Mouse (Mus musculus): ENCODE measurements around the gene Krt13. TPM values are rescaled to one million over a fixed set of nuclear protein-coding genes. Genes with fewer than 3 reads are reported as not detected.

Gene Krt13
- total RNA-seq, 2 experiments from 2014 or later, result not detected

DNA sequence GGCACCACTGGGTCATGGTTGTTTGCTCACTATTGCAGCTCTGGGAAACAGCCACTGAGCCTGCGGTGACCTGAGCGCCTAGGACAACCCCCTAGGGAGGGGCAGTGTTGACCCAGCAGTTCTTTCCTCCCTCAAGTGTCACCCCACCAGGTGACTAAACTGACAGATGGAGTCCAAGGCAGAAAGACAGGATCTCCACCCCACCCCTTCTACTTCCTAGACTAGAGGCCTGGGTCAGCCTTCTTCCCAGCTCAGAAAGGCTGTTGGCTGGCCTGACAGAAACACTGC, 7.7 kb downstream of the Krt13 start:
- ATAC-seq (ENCODE audit: poor library complexity, severe bottlenecking), result no peak

DNA sequence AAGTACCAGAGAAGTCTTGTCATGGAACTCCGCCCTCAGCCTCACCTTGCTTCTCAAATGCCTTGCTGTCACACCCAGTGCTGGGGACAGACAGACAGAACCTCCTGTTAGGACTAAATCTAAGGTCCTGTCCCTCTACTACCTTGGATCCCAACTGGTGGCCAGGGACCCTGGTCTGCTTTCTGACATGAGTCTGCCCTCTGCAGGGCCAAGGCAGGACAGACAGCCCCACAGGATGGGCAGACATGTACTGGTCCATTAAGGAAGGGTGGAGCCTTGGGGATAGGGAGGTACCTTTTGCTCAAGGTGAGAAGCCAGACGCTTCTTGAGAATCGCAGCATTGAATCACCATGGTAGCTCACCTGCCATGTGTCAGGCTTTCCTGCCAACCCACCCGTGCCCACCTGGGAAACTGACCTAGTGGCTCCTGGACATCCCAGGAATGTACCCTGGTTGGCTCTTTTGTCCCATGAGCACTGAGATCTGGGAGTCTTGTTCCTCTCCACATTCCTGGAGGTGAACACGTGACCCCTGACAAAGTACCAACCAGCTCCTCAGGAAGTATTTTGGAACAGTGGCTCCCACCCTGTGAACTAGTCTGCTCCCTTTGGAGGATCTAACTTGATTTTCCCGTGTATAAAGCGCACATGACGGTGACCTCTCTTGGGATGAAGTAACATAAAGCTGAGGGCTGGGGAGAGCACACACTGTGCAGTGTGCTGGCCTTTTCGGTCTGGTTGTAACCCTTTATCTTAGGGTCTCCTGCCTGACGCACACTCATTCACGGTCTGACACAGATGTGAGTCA, 8.2 kb downstream of the Krt13 start:
- ATAC-seq (ENCODE audit: poor library complexity, severe bottlenecking), result no peak

DNA sequence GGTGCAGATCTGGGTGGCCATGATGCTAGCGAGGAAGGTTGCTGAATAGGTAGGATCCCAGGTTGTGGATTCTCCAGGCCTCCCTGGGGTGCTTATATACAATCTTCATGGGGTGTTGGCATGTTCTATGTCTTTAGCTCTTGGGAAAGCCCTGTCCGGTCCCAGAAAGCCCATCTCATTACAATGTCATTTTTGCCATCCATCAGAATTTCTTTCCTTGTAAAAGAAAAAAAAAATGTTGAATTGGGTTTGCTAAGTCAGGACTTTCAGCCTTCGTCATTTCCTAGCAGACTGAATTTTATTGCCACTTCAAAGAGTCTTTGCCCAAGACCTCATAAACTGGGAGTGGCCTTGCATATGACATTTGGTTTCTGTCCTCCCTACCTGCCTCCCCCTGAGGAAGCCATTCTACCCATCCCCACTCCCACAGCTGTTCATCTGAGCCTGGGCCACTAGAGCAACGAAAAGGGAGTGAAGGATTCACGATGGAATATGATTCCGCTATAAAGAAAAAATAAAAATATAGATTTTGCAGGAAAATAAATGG, 15.7 kb downstream of the Krt13 start, which contains the start of gene Krt36:
Gene Krt36, minus strand, starts transcription at position 51 of the 547 bp plus-strand sequence.
- ATAC-seq (ENCODE audit: poor library complexity, severe bottlenecking), result no peak

DNA sequence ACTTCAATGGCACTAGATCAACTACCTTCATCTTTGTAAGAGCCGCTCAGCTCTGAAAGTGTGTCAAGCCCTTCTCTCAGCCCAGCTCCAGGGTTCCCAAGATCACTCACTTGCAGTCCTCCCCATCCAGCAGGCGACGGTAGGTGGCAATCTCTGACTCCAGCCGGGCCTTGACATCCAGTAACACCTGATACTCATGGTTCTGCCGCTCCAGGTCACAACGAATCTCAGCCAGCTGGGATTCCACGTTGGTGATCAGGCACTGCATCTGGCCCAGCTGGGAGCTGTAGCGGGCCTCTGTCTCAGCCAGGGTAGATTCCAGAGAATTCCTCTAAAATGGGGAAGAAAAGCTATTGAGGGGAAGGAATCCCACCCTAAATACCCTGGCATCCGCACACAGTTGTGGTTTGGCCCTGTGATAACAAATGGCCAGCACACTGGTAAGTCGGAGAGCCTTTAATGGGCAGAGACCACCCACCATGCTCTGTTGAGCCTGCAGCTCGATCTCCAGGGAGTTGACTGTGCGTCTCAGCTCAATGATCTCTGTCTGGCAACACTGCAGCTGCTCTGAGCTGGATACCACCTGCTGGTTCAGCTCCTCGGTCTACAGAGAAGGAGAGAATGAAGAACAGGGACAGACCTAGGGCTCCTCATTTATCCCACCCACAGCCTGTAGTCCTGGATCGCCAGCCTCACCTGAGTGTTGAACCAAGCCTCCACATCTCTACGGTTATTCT, 18.5 kb downstream of the Krt13 start:
- ATAC-seq (ENCODE audit: poor library complexity, severe bottlenecking), result no peak

DNA sequence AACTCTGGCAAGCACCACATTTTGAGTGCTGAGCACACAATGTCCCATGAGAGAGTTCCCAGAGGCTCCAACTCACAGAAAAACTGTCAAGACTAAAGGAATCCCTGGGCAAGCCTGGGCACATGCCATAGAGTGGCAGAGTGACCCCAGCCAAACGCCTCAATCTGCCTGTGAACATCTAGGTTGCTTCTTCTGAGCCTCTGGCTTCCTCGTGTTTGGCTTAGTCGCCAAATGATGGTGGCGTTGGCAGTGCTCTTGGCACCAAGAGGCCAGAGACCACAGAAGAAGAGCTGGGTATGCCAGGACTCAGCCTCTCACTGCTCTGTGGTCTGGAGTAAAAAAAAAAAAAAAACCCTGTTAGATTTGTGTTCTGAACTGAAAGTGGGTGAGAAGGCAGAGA, 21.0 kb downstream of the Krt13 start:
- no peak for ATAC-seq (ENCODE audit: poor library complexity, severe bottlenecking)

DNA sequence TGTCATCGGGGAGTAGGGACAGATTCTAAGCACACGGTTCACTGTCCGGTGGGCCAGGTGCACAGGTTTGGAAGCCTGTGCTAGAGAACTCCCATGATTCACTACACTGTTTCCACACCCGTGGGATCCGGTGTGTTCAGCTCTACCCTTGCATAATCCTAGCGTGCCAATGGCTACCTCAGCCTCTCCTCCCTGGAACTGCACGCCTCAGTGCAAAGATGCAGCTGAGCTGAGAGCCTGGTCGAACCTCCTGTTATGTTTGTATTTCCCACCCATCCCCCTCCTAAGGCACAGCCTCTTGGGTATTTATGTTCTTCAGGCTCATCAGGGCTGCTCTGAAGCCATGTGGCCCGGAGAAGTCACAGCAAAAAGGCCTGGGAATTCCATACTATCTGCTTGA, 23.5 kb downstream of the Krt13 start:
- ATAC-seq (ENCODE audit: poor library complexity, severe bottlenecking), result no peak

DNA sequence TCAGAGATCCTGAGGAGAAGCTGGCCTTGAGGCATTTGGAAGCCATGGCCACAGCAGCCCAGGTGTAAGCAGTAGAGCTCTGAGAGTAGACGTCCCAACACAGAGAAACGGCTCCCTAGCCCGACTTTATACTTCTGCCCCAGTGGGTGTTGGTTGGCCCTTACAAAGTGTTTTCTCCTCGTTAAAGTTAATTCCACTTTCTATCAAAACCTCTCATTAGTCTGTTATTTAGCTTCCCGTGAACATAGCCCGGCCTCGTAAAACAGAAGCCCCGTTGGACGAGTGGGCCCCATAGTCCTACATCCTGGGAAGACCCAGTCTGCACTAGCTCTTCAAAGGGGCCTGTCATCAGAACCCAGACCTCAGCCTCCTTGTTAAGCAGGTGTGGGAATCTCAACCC, 25.2 kb downstream of the Krt13 start, which contains the start of gene Krt35:
Gene Krt35, minus strand, starts transcription at position 101 of the 400 bp plus-strand sequence.
- no peak for ATAC-seq (ENCODE audit: poor library complexity, severe bottlenecking)

DNA sequence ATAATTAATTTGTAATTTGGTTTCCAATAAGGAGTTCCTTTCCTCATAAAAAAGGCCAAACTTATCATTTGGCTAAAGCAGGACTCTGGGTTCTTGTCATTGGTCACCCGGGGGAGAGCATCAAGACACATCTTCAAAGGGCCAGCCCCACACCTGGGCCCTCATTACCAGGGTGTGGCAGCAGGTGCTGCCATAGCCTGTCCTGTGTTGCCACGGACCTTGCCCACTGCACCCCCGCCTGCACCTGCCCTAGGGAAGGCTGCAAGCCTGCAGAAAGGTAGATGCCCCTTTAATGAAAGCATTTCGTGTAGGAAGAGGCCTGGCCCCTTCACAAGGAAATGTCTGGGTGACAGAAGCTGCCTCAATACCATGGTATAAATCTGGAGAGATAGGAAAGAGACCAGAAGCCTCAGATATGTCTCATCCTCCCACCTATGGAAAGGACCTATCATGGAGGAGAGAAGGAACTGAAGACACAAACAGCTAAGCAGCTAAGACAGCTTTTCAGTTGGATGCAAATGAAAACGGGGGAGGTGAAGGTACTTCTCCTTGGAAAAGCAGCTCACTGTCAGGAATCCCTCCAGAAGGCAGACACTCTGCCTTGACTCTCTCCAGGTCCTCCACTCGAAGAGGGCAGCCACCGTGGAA, 32.9 kb downstream of the Krt13 start:
- no peak for ATAC-seq (ENCODE audit: poor library complexity, severe bottlenecking)

DNA sequence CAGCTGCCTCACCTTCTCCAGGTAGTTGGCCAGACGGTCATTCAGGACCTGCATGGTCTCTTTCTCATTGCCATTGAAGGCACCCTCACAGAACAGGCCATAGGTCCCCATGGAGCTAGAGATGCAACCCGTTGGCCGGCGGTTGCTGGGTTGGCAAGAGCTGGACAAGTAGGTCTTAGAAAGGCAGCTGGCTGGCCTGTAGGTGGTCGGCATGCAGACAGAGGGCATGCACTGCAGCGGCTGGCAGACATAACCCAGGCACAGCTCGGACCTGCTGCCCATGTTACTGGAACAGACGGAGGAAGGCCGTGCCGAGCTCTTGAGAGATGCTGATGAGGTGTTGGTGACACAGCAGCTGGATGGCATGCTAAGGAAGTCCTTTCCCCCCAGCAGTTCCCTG, 33.5 kb downstream of the Krt13 start, which contains the start of gene Krt32:
Gene Krt32, minus strand, starts transcription at position 366 of the 400 bp plus-strand sequence.
- no peak for ATAC-seq (ENCODE audit: poor library complexity, severe bottlenecking)

DNA sequence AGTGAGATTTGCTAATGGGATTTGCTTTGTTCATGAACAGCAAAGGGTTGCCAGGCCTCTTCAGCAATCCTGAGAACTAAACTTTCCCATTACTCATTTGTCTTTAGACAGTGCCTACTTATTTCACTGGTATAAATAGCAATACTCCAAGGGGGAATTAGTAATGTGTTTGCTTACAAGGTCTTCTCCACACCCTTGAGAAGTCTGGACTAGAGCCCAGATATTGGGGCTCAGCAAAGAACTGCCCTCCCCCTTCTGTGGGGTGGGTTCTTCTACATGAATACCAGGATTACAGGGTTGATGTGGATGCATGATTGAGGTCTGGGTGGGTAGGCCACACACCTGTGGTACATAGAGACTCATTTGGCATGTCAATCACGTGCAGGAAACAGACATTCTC, 47.5 kb downstream of the Krt13 start:
- ATAC-seq (ENCODE audit: poor library complexity, severe bottlenecking), result no peak

Other genes with a start within 250 kb of the Krt13 start
- gene Krtap9-1, start 248.2 kb downstream of the Krt13 start, total RNA-seq (2015), result not detected in 2 replicates
- gene Krtap9-1, start 248.2 kb downstream of the Krt13 start, total RNA-seq (2017), result not detected in 2 replicates
- not detected in 2 replicates for gene Gm11567, start 242.4 kb downstream of the Krt13 start, total RNA-seq (2015)
- not detected in 2 replicates for gene Gm11567, start 242.4 kb downstream of the Krt13 start, total RNA-seq (2017)
- not detected in 2 replicates for gene Krtap31-1, start 213.6 kb downstream of the Krt13 start, total RNA-seq (2015)
- not detected in 2 replicates for gene Krtap31-1, start 213.6 kb downstream of the Krt13 start, total RNA-seq (2017)
- gene Gm11565, start 206.8 kb downstream of the Krt13 start, total RNA-seq (2015), result not detected in 2 replicates
- not detected in 2 replicates for gene Gm11565, start 206.8 kb downstream of the Krt13 start, total RNA-seq (2017)
- gene Krtap31-2, start 185.3 kb downstream of the Krt13 start, total RNA-seq (2015), result not detected in 2 replicates
- not detected in 2 replicates for gene Krtap31-2, start 185.3 kb downstream of the Krt13 start, total RNA-seq (2017)
- not detected in 2 replicates for gene Krtap9-5, start 173.1 kb downstream of the Krt13 start, total RNA-seq (2015)
- gene Krtap9-5, start 173.1 kb downstream of the Krt13 start, total RNA-seq (2017), result not detected in 2 replicates
- gene Krtap29-1, start 142.5 kb downstream of the Krt13 start, total RNA-seq (2015), result not detected in 2 replicates
- gene Krtap29-1, start 142.5 kb downstream of the Krt13 start, total RNA-seq (2017), result not detected in 2 replicates
- not detected in 2 replicates for gene Krtap16-1, start 135.0 kb downstream of the Krt13 start, total RNA-seq (2015)
- gene Krtap16-1, start 135.0 kb downstream of the Krt13 start, total RNA-seq (2017), result not detected in 2 replicates
- gene Krtap17-1, start 127.6 kb downstream of the Krt13 start, total RNA-seq (2015), result not detected in 2 replicates
- not detected in 2 replicates for gene Krtap17-1, start 127.6 kb downstream of the Krt13 start, total RNA-seq (2017)
- not detected in 2 replicates for gene Krt33a, start 105.4 kb downstream of the Krt13 start, total RNA-seq (2015)
- not detected in 2 replicates for gene Krt33a, start 105.4 kb downstream of the Krt13 start, total RNA-seq (2017)
- gene Krt33b, start 91.7 kb downstream of the Krt13 start, total RNA-seq (2015), result not detected in 2 replicates
- gene Krt33b, start 91.7 kb downstream of the Krt13 start, total RNA-seq (2017), result not detected in 2 replicates
- gene Krt34, start 80.0 kb downstream of the Krt13 start, total RNA-seq (2015), result not detected in 2 replicates
- not detected in 2 replicates for gene Krt34, start 80.0 kb downstream of the Krt13 start, total RNA-seq (2017)
- not detected in 2 replicates for gene Krt31, start 71.0 kb downstream of the Krt13 start, total RNA-seq (2015)
- not detected in 2 replicates for gene Krt31, start 71.0 kb downstream of the Krt13 start, total RNA-seq (2017)
- gene Krt32, start 33.3 kb downstream of the Krt13 start, total RNA-seq (2015), result not detected in 2 replicates
- gene Krt32, start 33.3 kb downstream of the Krt13 start, total RNA-seq (2017), result not detected in 2 replicates
- not detected in 2 replicates for gene Krt35, start 25.3 kb downstream of the Krt13 start, total RNA-seq (2015)
- gene Krt35, start 25.3 kb downstream of the Krt13 start, total RNA-seq (2017), result not detected in 2 replicates
- gene Krt36, start 15.9 kb downstream of the Krt13 start, total RNA-seq (2015), result not detected in 2 replicates
- gene Krt36, start 15.9 kb downstream of the Krt13 start, total RNA-seq (2017), result not detected in 2 replicates
- gene Krt15, start 14.4 kb upstream of the Krt13 start, total RNA-seq (2015), result not detected in 2 replicates
- gene Krt15, start 14.4 kb upstream of the Krt13 start, total RNA-seq (2017), result not detected in 2 replicates
- gene Krt19, start 27.1 kb upstream of the Krt13 start, total RNA-seq (2015), result not detected in 2 replicates
- not detected in 2 replicates for gene Krt19, start 27.1 kb upstream of the Krt13 start, total RNA-seq (2017)
- gene Krt9, start 71.7 kb upstream of the Krt13 start, total RNA-seq (2015), result not detected in 2 replicates
- 0.04 TPM in 1 of 2 replicates, not detected in the other for gene Krt9, start 71.7 kb upstream of the Krt13 start, total RNA-seq (2017)
- gene Krt14, start 86.0 kb upstream of the Krt13 start, total RNA-seq (2015), result not detected in 2 replicates
- gene Krt14, start 86.0 kb upstream of the Krt13 start, total RNA-seq (2017), result not detected in 2 replicates
- gene Krt16, start 127.3 kb upstream of the Krt13 start, total RNA-seq (2015), result not detected in 2 replicates
- gene Krt16, start 127.3 kb upstream of the Krt13 start, total RNA-seq (2017), result not detected in 2 replicates
- not detected in 2 replicates for gene Krt17, start 139.5 kb upstream of the Krt13 start, total RNA-seq (2015)
- not detected in 2 replicates for gene Krt17, start 139.5 kb upstream of the Krt13 start, total RNA-seq (2017)
- gene Krt42, start 148.3 kb upstream of the Krt13 start, total RNA-seq (2015), result not detected in 2 replicates
- gene Krt42, start 148.3 kb upstream of the Krt13 start, total RNA-seq (2017), result not detected in 2 replicates
- 1,372 and 1,486 TPM in 2 replicates for gene Eif1, start 198.3 kb upstream of the Krt13 start, total RNA-seq (2015)
- 248 and 320 TPM in 2 replicates for gene Eif1, start 198.3 kb upstream of the Krt13 start, total RNA-seq (2017)
- not detected in 2 replicates for gene Gast, start 212.8 kb upstream of the Krt13 start, total RNA-seq (2015)
- not detected in 2 replicates for gene Gast, start 212.8 kb upstream of the Krt13 start, total RNA-seq (2017)
- gene Hap1, start 234.6 kb upstream of the Krt13 start, total RNA-seq (2015), result not detected in 2 replicates
- not detected in 2 replicates for gene Hap1, start 234.6 kb upstream of the Krt13 start, total RNA-seq (2017)